Mouse (Mus musculus) thymus, postnatal 10 days (tissue): ENCODE data around the gene Ppia.
"Not testable (repeated sequence)": the region's sequence is repeated elsewhere in the genome, so short reads cannot be mapped to it uniquely, and the experiment has no call there.

ENCODE experiments used
- DNase-seq, 2 experiments: peaks; one replicate each; pipeline ENCODE4 v3.0.0; 2021; ENCODE audit warnings: low spot score in 2 of 2

Ppia gene

DNA sequence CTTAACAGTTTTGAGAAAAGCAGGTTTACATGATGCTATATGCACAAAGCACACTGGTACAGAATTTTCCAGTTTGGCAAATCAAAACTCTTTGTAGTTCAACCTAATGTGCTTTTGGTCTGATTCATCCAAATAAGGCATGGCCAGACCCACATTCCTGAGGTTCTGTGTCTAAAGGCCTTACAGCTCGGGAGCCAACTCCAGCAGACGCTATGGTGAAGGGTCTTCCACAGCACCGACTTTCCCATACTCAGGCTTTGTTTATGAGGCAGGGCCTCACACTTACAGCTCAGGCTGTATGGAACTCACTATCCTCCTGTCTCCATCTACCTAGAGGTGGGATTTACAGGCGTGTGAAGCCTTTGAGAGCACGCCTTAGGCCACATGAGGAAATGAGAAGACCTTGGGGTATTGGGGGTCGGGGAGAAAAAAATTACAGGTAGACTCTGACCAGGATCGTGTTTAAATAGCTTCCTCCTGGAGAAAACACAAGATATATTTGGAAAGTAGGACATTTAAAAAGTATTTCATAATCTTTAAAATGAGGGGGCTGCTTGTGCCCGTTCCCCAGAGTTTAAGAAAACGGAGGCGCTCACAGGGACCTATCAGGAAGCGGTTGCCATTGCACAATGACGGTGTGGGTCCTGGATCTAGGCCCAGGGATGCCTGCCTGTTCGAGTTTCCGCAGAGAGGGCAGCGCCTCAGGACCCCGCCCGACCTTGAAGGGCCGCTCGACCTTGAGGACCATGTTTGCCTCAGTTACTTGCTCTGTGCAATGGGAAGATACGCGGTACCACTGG, at the start of gene Ppia:
Ppia (plus strand) TSS at position 693 of the 800 bp plus-strand sequence.
- no peak for DNase-seq

DNA sequence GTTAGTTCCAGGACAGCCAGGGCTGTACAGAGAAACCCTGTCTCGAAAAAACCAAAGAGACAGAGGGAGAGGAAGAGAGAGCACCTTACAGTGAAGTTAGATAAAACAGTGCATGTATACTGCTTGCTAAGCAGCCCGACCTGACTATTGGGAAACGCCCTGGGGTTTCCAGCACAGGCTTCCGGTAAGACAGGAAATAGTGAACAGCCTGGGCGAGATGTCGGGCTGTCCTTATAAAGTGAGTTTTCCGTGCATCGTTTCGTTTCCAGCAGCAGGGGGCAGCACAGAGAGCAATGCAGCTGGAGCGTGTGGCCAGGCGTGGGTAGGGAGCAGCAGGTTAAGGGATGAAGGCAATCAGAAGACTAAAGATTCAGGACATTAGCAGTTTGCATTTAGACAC, 49.4 kb upstream of the Ppia start:
- DNase-seq = peak; percentile 73 to 89

DNA sequence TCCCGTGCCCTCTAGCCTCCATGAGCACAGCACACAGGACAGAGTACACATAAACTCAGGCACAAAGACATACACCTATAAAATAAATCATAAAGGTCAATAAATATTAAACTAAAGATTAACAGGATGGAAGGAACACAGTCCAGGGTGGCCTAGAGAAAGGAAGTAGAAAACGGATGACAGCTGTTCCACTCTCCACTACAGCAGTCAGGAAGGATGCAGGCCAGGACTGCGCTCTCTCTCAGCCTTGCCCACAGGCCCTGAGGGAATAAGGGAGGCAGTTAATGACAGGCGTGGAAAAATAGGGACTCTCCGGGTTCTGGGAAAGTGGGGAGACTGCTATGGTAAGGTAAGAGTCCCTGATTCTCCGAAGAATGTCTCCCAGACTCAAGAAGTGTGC, 48.8 kb upstream of the Ppia start:
- DNase-seq = no peak

DNA sequence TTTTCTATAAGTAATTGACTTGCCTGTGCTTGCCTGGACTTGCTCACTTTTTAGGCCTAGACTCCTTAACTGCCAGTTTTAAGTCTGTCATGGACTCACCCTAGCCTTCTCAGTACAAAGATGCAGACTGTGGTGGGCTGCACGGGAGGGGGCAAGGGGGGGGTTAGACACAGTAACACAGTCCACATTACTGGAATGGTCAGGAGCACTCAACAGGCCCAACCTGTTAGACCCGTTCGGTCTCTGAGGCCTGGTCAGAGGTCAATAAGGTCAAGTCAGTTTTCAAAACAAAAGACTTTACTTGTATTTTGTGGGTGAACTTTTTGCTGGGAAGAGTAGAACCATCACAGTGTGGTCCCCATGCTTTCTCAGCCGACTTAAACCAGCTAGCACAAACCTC, 48.1 kb upstream of the Ppia start:
- DNase-seq = no peak

DNA sequence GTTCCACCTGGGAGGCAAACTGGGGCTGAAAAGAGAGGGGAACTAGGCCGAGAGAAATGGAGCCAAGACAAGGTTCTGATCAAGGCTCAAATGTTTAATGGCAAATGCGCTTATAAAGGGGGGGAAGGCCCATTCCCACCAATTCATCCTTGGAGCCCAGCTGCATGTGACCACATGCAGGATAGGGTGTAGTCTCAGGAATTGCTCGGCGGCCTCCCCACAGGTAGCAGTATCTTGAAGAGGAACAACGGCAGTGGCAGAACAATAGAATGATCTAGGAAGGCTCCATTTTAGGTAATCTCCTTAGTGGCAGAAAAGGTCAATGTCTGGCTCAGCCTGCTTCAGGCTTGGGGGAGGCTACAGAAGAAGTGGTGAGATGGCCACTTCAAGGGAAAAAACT, 47.3 kb upstream of the Ppia start:
- DNase-seq = not testable (repeated sequence)

DNA sequence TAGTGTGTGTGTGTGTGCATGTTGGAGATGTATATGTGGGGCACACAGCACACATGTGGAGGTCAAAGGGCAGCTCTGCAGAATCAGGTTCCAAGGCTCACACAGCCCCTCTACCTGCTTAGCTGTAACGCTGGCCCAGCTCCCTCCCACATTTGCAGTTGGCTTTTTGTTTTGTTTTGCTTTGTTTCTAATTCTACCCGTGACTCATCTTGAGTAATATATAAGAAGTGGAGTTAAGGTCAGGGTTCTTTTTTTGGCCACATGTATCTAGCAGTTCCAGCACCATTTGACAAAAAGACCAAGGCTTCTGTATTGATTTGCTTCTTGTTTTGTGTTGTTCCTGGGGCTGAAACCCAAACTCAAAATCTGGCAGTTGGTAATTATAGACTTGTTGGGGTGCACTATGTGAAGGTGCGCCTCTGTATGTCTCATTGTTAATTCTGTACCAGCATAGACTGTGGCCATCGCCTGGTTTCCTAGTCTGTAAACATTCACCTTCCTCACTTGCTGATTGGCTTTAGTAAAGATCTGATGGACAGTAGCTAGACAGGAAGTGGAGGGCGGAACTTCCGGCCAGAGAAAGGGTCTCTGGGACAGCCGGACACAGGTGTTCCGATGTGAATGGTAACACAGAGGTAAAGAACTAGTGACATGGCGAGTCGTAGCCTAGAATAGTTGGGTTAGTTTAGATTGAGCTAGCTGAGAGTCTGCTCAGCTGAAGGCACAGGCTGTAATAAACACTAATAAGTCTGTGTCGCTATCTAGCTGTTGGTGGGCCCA, 43.7 kb upstream of the Ppia start:
- DNase-seq = no peak

DNA sequence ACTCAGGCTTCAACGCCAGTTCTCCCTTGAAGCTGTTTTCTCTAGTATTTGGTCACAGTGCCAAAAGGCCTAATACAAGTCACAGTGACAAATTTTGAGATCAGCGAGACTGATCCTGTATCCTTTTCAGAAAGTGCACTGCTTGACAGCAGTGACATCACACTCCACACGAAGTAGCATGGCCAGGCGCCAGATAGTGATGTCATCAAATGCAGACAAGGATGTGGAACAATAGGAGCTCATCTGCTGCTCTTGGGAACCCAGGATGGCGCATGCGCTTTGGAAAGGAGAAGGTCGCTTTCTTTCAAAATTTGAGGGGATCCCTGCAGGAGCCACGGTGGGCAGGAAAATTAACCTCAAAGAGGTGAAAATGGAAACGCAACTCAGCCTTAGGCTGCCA, 42.5 kb upstream of the Ppia start:
- DNase-seq = no peak

DNA sequence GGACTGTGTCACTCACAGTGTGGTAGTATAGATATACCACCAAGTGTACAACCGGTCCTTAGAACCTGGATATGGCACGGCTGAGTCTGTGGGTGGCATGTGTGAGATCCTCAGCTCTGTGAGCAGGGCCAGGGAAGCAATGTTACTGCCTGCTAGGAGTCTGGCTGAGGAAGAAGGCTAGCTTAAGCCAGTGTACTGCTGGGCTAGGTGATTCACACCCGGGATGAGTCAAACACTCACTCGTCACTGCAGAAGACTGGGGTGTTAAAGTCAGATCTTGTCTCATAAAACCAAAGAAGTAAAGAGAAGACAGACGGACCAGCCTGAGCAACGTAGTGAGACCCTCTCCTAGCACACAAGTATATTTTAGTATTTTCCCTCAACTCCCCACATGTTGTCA, 34.3 kb upstream of the Ppia start:
- no peak for DNase-seq

DNA sequence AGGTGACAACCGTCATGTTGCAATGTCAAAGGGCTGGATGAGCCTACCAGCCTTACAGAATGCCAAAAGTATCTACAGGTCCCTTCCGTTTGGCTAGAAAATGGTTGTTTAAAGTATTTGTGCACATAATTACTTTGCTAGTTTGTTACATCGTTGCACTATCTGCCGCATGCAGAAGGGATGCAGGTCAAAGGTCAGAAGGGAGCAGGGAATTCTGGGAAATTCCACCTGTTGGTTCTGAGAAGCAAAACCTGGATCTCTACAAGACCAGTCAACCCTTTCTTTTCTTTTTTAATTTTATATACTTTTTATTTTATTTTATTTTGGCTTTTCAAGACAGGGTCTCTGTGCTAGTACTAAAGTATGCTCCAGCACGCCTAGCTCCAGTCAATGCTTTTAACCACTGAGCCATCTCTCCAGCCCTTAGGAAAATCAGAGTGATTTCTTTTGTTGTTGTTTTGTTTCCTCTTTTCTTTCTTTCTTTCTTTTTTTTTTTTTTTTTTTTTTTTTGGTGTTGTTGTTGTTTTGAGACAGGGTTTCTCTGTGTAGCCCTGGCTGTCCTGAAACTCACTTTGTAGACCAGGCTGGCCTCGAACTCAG, 27.0 kb upstream of the Ppia start:
- no peak for DNase-seq

DNA sequence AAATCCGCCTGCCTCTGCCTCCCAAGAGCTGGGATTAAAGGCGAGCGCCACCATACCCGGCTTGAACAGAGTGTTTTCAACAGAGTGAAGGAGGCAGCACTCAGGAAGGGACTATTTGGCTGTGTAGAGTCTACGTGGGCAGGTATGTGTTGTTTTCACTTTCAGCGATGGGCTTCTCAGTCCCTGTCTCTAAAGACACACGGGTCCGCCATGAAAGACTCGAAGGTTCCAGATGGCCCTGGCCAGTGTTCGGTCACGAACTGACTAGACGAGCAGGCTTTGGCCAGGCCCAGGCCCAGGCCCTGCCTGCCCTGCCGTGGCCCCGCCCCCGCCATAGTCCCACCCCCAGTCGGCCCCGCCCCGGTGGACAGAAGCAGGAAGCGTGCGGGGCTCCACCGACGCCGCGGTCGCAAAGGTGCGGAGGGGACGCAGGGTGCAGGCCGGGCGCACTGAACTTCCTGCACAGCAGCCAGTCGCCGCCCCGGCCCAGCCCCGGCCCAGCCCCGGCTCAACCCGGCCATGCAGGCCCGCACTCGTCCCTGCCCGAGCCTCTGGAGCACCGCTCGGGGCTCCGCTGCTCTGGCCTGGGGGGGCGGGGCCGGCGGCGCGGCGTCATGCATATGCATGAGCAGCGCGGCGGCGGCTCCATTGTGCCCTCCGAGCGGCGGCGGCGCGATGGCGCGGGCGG, 26.4 kb upstream of the Ppia start, which contains the start of gene Zmiz2:
Zmiz2 (plus strand) TSS at position 349 of the 688 bp plus-strand sequence.
- DNase-seq = peak; percentile 88 to 93

DNA sequence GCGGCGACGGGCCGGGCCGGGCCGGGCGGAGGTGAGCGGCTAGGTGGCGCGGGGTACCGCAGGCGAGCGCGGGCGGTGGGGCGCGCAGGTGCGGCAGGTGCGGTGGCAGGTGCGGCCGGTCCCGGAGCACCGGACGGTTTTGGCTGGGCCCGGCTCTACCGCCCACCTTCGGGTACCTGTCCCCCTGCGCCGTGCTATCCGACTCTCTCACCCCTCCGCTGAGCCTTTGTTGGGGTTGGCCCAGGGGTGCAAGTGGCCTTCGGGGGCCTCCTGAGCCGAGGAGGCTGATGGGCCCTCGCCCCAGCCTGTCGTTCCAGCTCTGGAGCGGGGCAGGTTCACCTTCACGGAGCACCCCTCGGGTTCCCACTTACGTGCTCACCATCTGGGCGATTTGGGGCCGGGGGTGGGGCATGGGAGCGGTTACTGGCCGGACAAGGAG, 25.7 kb upstream of the Ppia start:
- DNase-seq = peak; percentile 35 to 47

DNA sequence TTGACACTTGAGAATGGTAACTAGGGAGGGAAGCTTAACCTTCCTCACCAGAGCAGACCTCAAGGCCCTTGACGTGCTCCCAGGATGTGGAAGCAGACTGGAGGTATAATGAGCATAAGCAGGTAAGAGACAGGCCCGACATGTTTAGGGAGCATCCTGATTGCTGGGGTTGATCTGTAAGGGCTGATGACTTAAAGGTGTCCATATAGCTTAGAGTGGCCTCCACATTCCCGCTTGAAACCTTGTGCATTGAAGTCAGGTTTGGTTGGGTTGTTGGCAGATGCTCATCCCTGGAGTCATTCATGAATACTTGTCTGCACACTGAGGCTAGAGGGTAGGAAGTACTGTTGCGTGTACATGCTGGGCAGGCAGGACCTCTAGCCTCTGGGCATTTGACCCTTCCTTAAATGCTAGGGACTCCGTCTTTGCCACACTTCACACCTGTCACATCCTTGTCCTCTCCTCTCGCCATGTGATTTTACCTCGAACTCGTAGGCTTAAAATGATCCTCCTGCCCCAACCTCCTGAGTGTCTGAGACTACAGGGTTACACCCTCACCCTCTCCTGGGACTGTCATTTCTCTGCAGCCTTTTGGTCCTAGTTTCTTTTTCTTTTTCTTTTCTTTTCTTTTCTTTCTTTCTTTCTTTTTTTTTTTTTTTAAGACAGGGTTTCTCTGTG, 24.7 kb upstream of the Ppia start:
- DNase-seq = no peak

DNA sequence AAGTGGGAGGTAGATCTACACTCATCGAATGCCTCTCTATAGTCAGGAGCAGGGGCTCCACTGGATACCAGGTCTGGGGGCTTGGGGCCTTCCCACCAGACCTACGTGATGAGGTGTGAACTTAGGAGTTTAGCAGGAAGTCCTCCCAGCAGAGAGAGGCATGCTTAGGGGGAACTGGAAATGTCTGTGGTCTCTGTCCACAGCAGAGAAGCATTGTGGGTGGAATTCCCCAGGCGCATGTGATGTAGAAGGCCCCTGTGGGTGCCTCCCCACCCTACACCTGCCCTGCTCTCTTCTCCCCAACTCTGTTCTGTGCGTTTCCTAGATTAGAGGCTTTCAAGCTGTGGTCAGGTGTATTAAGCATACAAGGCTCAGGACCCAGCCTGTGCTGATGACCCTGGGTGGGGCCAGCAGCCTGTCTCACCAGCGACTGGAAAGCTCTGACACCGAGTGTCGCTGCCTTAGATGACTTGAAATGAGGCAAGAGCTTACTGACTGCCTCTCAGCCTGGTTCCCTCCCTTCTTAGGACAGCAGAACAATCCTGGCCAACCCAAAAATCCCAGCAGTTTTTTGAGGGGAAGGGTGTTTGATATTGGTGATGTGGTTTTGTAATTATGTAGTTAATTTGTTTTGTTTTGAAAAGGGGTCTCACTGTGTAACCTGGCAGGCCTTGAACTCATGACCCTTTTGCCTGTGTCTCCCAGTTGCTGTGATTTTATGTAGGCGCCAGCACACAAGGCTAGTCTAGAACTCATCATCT, 23.5 kb upstream of the Ppia start:
- no peak for DNase-seq

DNA sequence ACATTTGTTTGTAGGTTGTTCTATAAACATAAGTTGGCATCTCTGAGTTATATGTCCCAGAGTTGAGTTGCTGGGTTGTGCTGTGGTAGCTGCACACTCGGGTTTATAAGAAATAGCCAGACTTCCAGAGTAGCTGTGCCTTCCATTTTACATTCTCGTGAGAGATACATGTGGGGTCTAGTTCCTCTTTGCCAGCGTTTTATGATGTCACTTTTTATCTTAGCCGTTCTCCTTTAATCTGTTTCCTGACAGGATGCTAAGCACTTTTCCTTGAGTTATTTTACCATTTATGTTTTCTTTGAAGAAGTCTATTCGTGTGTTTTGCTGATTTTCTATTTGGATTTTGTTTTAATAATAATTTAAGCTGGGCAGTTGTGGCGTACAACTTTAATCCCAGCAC, 22.4 kb upstream of the Ppia start:
- no peak for DNase-seq

DNA sequence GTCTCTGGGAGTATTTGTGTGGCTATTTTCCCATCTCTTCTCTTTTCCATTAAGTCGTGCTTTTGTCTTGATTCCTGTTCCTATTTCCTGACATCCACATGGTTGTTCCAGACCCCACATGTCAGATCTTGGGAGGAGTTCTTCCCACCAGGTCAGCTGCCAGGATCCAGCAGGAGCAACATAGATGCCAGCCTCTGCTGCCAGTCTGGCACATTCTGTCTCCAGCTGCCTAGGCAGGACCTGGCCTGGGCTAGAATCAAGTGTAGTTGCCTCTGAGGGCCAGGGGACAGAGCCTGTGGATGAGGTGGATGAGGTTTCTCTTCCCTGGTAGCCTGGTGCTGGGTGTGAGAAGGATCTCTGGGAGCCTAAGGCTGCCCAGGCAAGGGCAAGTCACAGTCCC, 21.4 kb upstream of the Ppia start:
- no peak for DNase-seq

DNA sequence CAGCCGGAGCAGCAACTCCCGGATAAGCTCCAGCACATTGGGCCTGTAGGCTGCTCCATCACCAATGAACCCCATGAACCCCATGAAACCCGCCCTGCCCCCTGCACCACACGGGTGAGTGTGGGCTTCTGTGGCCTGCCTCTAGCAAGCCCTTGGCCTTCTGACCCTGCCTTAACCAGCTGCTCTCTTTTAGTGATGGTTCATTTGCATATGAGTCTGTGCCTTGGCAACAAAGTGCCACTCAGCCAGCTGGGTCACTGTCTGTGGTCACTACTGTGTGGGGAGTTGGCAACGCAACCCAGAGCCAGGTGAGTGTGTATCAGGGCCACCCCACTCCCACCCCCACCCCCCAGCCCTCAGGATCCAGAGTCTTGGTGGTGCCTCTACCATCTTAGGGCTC, 19.7 kb upstream of the Ppia start:
- no peak for DNase-seq

DNA sequence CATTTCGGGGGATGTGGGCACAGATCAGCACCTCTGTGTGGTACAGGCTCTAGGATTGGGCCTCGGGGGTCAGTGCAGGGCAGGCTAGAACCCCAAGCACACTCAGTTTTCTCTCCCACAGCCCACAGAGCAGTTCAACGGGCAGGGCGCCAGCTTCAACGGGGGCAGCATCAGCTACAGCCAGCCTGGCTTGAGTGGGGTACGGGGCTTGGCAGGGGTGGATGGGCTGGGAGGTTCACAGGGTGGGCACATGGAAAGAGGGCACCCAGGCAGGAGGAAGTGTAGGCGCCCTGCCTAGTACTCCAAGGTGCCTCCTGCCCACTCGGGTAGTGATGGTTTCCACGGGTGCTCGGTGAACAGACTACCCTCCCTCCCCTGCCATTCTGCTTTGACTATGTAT, 17.1 kb upstream of the Ppia start:
- no peak for DNase-seq

DNA sequence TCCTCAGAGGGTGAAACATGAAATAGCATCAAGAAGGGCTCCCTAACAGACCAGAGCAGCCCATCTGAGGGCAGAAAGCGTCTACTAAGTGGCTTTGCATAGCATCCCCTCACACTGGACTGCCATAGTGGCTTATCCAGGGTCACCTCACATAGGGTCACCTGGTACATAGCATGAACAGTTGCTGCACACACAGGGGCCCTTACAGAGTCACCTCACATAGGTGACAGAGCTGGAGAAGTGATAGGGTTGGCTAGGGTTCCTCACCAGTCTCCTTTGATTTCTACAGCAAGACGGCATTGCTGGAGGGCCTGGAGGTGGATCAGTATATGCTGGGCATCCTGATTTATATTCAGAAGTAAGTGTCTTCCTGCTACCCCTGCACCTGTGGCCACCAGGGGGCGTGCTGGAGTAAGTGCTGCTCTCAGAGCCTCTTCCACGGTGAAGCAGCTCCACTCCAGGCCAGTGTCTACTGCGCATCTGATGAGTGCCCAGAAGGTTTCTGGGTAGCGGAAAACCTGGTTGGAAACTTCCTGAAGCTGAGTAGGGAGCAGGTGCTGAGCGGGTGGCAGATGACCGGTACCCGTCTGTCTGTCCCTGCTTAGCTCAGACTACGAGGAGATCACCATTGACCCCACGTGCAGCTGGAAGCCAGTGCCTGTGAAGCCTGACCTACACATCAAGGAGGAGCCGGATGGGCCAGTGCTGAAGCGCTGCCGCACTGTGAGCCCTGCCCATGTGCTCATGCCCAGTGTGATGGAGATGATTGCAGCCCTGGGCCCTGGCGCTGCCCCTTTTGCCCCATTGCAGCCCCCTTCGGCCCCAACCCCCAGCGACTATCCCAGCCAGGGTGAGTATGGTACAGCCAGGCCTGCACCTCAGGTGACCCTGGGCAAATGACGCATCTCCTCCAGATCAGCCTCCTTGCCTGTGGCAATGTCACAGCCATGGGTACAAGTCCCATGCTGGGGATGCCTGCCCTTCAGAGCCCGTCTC, 12.4 kb upstream of the Ppia start:
- peak; percentile 69 to 93 for DNase-seq

DNA sequence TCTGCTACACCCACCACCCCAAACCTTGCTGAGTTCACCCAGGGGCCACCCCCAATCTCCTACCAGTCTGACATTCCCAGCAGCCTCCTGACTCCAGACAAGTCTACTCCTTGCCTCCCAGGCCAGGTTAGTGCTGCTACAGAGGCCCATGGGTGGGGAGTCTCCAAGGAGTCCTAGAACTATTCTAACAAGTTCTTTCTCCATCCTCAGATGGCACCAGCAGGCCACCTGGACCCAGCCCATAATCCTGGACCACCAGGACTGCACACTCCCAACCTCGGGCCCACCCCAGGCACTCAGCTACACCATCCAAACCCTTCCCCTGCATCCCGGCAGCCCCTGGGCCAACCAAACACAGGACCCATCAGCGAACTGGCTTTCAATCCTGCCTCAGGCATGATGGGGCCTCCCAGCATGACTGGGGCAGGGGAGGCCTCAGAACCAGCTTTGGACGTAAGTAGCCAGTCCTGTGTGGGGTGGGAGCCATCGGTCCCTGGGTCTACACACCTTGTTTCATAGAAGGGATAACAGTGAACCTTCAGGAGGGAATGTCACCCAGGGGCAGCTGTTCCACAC, 11.3 kb upstream of the Ppia start:
- no peak for DNase-seq
